Mouse (Mus musculus): ENCODE results near the gene Rgl1. TPM values are rescaled to one million over a fixed set of nuclear protein-coding genes. Genes with fewer than 3 reads are reported as not detected.

Gene Rgl1
- polyA plus RNA-seq, 1 experiment from 2014 or later: 48.3 TPM

- no peak for ATAC-seq (ENCODE audit: insufficient read depth, low FRiP score)
- H3K4me3 ChIP-seq (replicated peaks; ENCODE audit: low read length): no peak overlapping the region
- WGBS: 90% methylated on average over 13 of the region's 13 CpGs
- peaks cover under 1% of the 10 kb centered on the region; the same call in 1 of the 2 replicates for H3K4me1 ChIP-seq (ENCODE audit: control insufficient read depth, insufficient read depth, low read length)
- no peaks in the 10 kb centered on the region for H3K27me3 ChIP-seq (ENCODE audit: control insufficient read depth, insufficient read depth, low read length)
- H3K9ac ChIP-seq (ENCODE audit: low read length): no peak overlapping the region
- H3K27ac ChIP-seq (ENCODE audit: low read length): no peak overlapping the region
- H3K4me2 ChIP-seq (ENCODE audit: low read depth, low read length): no peak overlapping the region
- H3K9me3 ChIP-seq (replicated peaks; ENCODE audit: control insufficient read depth, low read length): no peaks in the 10 kb centered on the region
- H3K36me3 ChIP-seq (ENCODE audit: control insufficient read depth, insufficient read depth, low read length): 0 out of 2 replicates have a peak, but pooled peaks cover 2% of the 10 kb centered on the region
These were observed 229.0 kb downstream of the Rgl1 start for GRCm38 (mm10) chr1:152537186-152537585.

GRCm38 (mm10) chr1:152536416-152537018, 229.6 kb downstream of the Rgl1 start:
- H3K27me3 ChIP-seq (ENCODE audit: control insufficient read depth, insufficient read depth, low read length): no peaks in the 10 kb centered on the region
- H3K4me1 ChIP-seq (ENCODE audit: control insufficient read depth, insufficient read depth, low read length): peaks cover 6% of the 10 kb centered on the region; the same call in 1 of the 2 replicates
- H3K9me3 ChIP-seq (replicated peaks; ENCODE audit: control insufficient read depth, low read length): no peaks in the 10 kb centered on the region
- no peak overlapping the region for H3K4me3 ChIP-seq (replicated peaks; ENCODE audit: low read length)
- no peak for ATAC-seq (ENCODE audit: insufficient read depth, low FRiP score)
- 0 out of 2 replicates have a peak, but pooled peaks cover 2% of the 10 kb centered on the region for H3K36me3 ChIP-seq (ENCODE audit: control insufficient read depth, insufficient read depth, low read length)
- H3K27ac ChIP-seq (ENCODE audit: low read length): no peak overlapping the region
- H3K4me2 ChIP-seq (ENCODE audit: low read depth, low read length): no peak overlapping the region
- 46% methylated on average over 16 of the region's 16 CpGs for WGBS
- no peak overlapping the region for H3K9ac ChIP-seq (ENCODE audit: low read length)

- Histone ChIP-seq H3K9ac (ENCODE audit: low read length) (no peak overlapping the region), H3K36me3 (ENCODE audit: control insufficient read depth, insufficient read depth, low read length) (0 out of 2 replicates have a peak, but pooled peaks cover 2% of the 10 kb centered on the region), H3K9me3 (replicated peaks; ENCODE audit: control insufficient read depth, low read length) (no peaks in the 10 kb centered on the region), H3K27me3 (ENCODE audit: control insufficient read depth, insufficient read depth, low read length) (no peaks in the 10 kb centered on the region), H3K27ac (ENCODE audit: low read length) (peak overlapping the region; percentile 29; the same call in 1 of the 2 replicates), H3K4me2 (ENCODE audit: low read depth, low read length) (no peak overlapping the region), H3K4me1 (ENCODE audit: control insufficient read depth, insufficient read depth, low read length) (peaks cover 6% of the 10 kb centered on the region; the same call in 1 of the 2 replicates), H3K4me3 (replicated peaks; ENCODE audit: low read length) (no peak overlapping the region)
- ATAC-seq (ENCODE audit: insufficient read depth, low FRiP score): no peak
- 72% methylated on average over 7 of the region's 7 CpGs for WGBS
These were observed 231.6 kb downstream of the Rgl1 start for GRCm38 (mm10) chr1:152534531-152534930.

GRCm38 (mm10) chr1:152531498-152531897, 234.7 kb downstream of the Rgl1 start:
- 0 out of 2 replicates have a peak overlapping the region, but pooled peaks have one; percentile 16 for H3K9ac ChIP-seq (ENCODE audit: low read length)
- no peaks in the 10 kb centered on the region for H3K9me3 ChIP-seq (replicated peaks; ENCODE audit: control insufficient read depth, low read length)
- peaks cover 6% of the 10 kb centered on the region; the same call in 1 of the 2 replicates for H3K4me1 ChIP-seq (ENCODE audit: control insufficient read depth, insufficient read depth, low read length)
- no peak overlapping the region for H3K4me3 ChIP-seq (replicated peaks; ENCODE audit: low read length)
- no peaks in the 10 kb centered on the region for H3K27me3 ChIP-seq (ENCODE audit: control insufficient read depth, insufficient read depth, low read length)
- H3K4me2 ChIP-seq (ENCODE audit: low read depth, low read length): 0 out of 2 replicates have a peak overlapping the region, but pooled peaks have one; percentile 13
- H3K27ac ChIP-seq (ENCODE audit: low read length): peak overlapping the region; percentile 19; the same call in 1 of the 2 replicates
- ATAC-seq (ENCODE audit: insufficient read depth, low FRiP score): 0 out of 2 replicates have a peak, but pooled peaks have one; percentile 34
- 45% methylated on average over 15 of the region's 15 CpGs for WGBS
- no peaks in the 10 kb centered on the region for H3K36me3 ChIP-seq (ENCODE audit: control insufficient read depth, insufficient read depth, low read length)

GRCm38 (mm10) chr1:152528778-152529177, 237.4 kb downstream of the Rgl1 start:
- WGBS: 75% methylated on average over 3 of the region's 3 CpGs
- Histone ChIP-seq H3K4me1 (ENCODE audit: control insufficient read depth, insufficient read depth, low read length) (peaks cover 6% of the 10 kb centered on the region; the same call in 1 of the 2 replicates), H3K27me3 (ENCODE audit: control insufficient read depth, insufficient read depth, low read length) (no peaks in the 10 kb centered on the region), H3K36me3 (ENCODE audit: control insufficient read depth, insufficient read depth, low read length) (no peaks in the 10 kb centered on the region), H3K4me2 (ENCODE audit: low read depth, low read length) (no peak overlapping the region), H3K9me3 (replicated peaks; ENCODE audit: control insufficient read depth, low read length) (no peaks in the 10 kb centered on the region), H3K27ac (ENCODE audit: low read length) (no peak overlapping the region), H3K4me3 (replicated peaks; ENCODE audit: low read length) (no peak overlapping the region), H3K9ac (ENCODE audit: low read length) (no peak overlapping the region)
- no peak for ATAC-seq (ENCODE audit: insufficient read depth, low FRiP score)

GRCm38 (mm10) chr1:152528214-152528613, 237.9 kb downstream of the Rgl1 start:
- 77% methylated on average over 6 of the region's 6 CpGs for WGBS
- no peak for ATAC-seq (ENCODE audit: insufficient read depth, low FRiP score)
- no peaks in the 10 kb centered on the region for H3K36me3 ChIP-seq (ENCODE audit: control insufficient read depth, insufficient read depth, low read length)

GRCm38 (mm10) chr1:152526154-152526553, 240.0 kb downstream of the Rgl1 start:
- H3K27ac ChIP-seq (ENCODE audit: low read length): no peak overlapping the region
- no peak for ATAC-seq (ENCODE audit: insufficient read depth, low FRiP score)
- no peak overlapping the region for H3K9ac ChIP-seq (ENCODE audit: low read length)
- no peaks in the 10 kb centered on the region for H3K9me3 ChIP-seq (replicated peaks; ENCODE audit: control insufficient read depth, low read length)
- WGBS: 81% methylated on average over 9 of the region's 9 CpGs
- no peak overlapping the region for H3K4me3 ChIP-seq (replicated peaks; ENCODE audit: low read length)
- no peaks in the 10 kb centered on the region for H3K27me3 ChIP-seq (ENCODE audit: control insufficient read depth, insufficient read depth, low read length)
- H3K36me3 ChIP-seq (ENCODE audit: control insufficient read depth, insufficient read depth, low read length): peaks cover 3% of the 10 kb centered on the region; the same call in 1 of the 2 replicates
- H3K4me1 ChIP-seq (ENCODE audit: control insufficient read depth, insufficient read depth, low read length): no peaks in the 10 kb centered on the region
- H3K4me2 ChIP-seq (ENCODE audit: low read depth, low read length): no peak overlapping the region

More at GRCm38 (mm10) chr1:152528214-152528613, 237.9 kb downstream of the Rgl1 start:
- peaks cover 6% of the 10 kb centered on the region; the same call in 1 of the 2 replicates for H3K4me1 ChIP-seq (ENCODE audit: control insufficient read depth, insufficient read depth, low read length)
- H3K27ac ChIP-seq (ENCODE audit: low read length): no peak overlapping the region
- H3K4me3 ChIP-seq (replicated peaks; ENCODE audit: low read length): no peak overlapping the region
- no peak overlapping the region for H3K9ac ChIP-seq (ENCODE audit: low read length)
- H3K9me3 ChIP-seq (replicated peaks; ENCODE audit: control insufficient read depth, low read length): no peaks in the 10 kb centered on the region
- no peak overlapping the region for H3K4me2 ChIP-seq (ENCODE audit: low read depth, low read length)
- H3K27me3 ChIP-seq (ENCODE audit: control insufficient read depth, insufficient read depth, low read length): no peaks in the 10 kb centered on the region

GRCm38 (mm10) chr1:152524987-152525648, 241.0 kb downstream of the Rgl1 start:
- H3K9me3 ChIP-seq (replicated peaks; ENCODE audit: control insufficient read depth, low read length): no peaks in the 10 kb centered on the region
- H3K9ac ChIP-seq (ENCODE audit: low read length): peak overlapping the region; percentile 25; the same call in 1 of the 2 replicates
- 15% methylated on average over 6 of the region's 6 CpGs for WGBS
- no peaks in the 10 kb centered on the region for H3K27me3 ChIP-seq (ENCODE audit: control insufficient read depth, insufficient read depth, low read length)
- no peaks in the 10 kb centered on the region for H3K4me1 ChIP-seq (ENCODE audit: control insufficient read depth, insufficient read depth, low read length)
- H3K36me3 ChIP-seq (ENCODE audit: control insufficient read depth, insufficient read depth, low read length): peaks cover 5% of the 10 kb centered on the region; the same call in 1 of the 2 replicates
- peak; percentile 80 for ATAC-seq (ENCODE audit: insufficient read depth, low FRiP score)
- no peak overlapping the region for H3K27ac ChIP-seq (ENCODE audit: low read length)
- H3K4me3 ChIP-seq (replicated peaks; ENCODE audit: low read length): no peak overlapping the region
- no peak overlapping the region for H3K4me2 ChIP-seq (ENCODE audit: low read depth, low read length)

Data from stomach, embryonic 16.5 days (tissue).